Mouse (Mus musculus): ENCODE measurements around the gene Sox15. TPM values are rescaled to one million over a fixed set of nuclear protein-coding genes. Genes with fewer than 3 reads are reported as not detected.
"Not testable (repeated sequence)": the region's sequence is repeated elsewhere in the genome, so short reads cannot be mapped to it uniquely, and the experiment has no call there.

Gene Sox15
- 0.37 TPM in 1 of 2 replicates, not detected in the other for polyA plus RNA-seq (2016; fragmentation: Nextera tagmentation; extraction: Ambion mirVana)

- H3K36me3 ChIP-seq = peaks cover 97% of the 10 kb centered on the region
- peak; percentile 78 for DNase-seq (ENCODE audit: low spot score)
- H3K27ac ChIP-seq = peak within 1 kb of the TSS; percentile 66
- H3K9me3 ChIP-seq = no peaks in the 10 kb centered on the region
- H3K27me3 ChIP-seq (ENCODE audit: insufficient read depth, poor library complexity, severe bottlenecking) = no peaks in the 10 kb centered on the region
- WGBS = 23% methylated on average over 34 of the region's 34 CpGs
- H3K4me1 ChIP-seq (replicated peaks) = peaks cover 34% of the 10 kb centered on the region
- peak within 1 kb of the TSS; percentile 12; the same call in 1 of the 2 replicates for H3K4me3 ChIP-seq
Observed at GRCm38 (mm10) chr11:69655264-69656064, at the start of gene Sox15. Sox15 (plus strand) TSS chr11:69655314.

GRCm38 (mm10) chr11:69605726-69606490 is 49.2 kb upstream of the Sox15 start, which contains the start of gene Atp1b2:
Atp1b2 (minus strand) TSS chr11:69605942.
- Histone ChIP-seq H3K4me3 (peak within 1 kb of the TSS; percentile 76), H3K36me3 (no peaks in the 10 kb centered on the region), H3K27me3 (ENCODE audit: insufficient read depth, poor library complexity, severe bottlenecking) (peaks cover 32% of the 10 kb centered on the region), H3K27ac (peak within 1 kb of the TSS; percentile 86), H3K4me1 (replicated peaks) (peaks cover 37% of the 10 kb centered on the region), H3K9me3 (no peaks in the 10 kb centered on the region)
- WGBS = 3% methylated on average over 32 of the region's 32 CpGs
- DNase-seq (ENCODE audit: low spot score) = peak; percentile 75

- WGBS = 68% methylated on average over 2 of the region's 2 CpGs
- no peak for DNase-seq (ENCODE audit: low spot score)
- peak overlapping the region; percentile 71 for H3K27ac ChIP-seq
- H3K4me3 ChIP-seq = peak overlapping the region; percentile 76
- no peaks in the 10 kb centered on the region for H3K36me3 ChIP-seq
- H3K4me1 ChIP-seq (replicated peaks) = peaks cover 32% of the 10 kb centered on the region
- H3K9me3 ChIP-seq = no peaks in the 10 kb centered on the region
- H3K27me3 ChIP-seq (ENCODE audit: insufficient read depth, poor library complexity, severe bottlenecking) = peaks cover 29% of the 10 kb centered on the region
Observed at GRCm38 (mm10) chr11:69606491-69606795, 48.7 kb upstream of the Sox15 start.

DNA sequence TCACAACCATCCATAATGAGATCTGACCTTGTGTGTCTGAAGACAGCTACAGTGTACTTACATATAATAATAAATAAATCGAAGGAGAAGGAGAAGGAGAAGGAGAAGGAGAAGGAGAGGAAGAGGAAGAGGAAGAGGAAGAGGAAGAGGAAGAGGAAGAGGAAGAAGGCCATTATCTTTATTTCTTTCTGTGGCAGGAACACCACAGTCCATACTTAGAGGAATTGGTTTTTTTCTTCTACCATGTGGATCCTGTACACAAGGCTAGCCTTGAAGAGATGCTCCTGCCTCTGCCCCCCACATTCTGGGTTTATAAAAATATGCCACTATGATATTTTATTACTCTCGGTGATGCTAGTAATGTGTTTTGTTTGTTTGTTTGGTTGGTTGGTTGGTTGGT is 48.3 kb upstream of the Sox15 start:
- H3K4me1 ChIP-seq (replicated peaks) = peaks cover 28% of the 10 kb centered on the region
- no peak overlapping the region; the same call in 1 of the 2 replicates for H3K4me3 ChIP-seq
- H3K27ac ChIP-seq = no peak overlapping the region
- no peaks in the 10 kb centered on the region for H3K36me3 ChIP-seq
- H3K27me3 ChIP-seq (ENCODE audit: insufficient read depth, poor library complexity, severe bottlenecking) = peaks cover 29% of the 10 kb centered on the region
- 83% methylated on average over 2 of the region's 2 CpGs for WGBS
- no peaks in the 10 kb centered on the region for H3K9me3 ChIP-seq
- DNase-seq (ENCODE audit: low spot score) = no peak

GRCm38 (mm10) chr11:69608525-69608924 is 46.6 kb upstream of the Sox15 start:
- Histone ChIP-seq H3K27me3 (ENCODE audit: insufficient read depth, poor library complexity, severe bottlenecking) (peaks cover 20% of the 10 kb centered on the region), H3K9me3 (no peaks in the 10 kb centered on the region), H3K4me1 (replicated peaks) (peaks cover 31% of the 10 kb centered on the region), H3K36me3 (no peaks in the 10 kb centered on the region), H3K4me3 (no peak overlapping the region), H3K27ac (peak overlapping the region; percentile 24; the same call in 1 of the 2 replicates)
- no peak for DNase-seq (ENCODE audit: low spot score)
- WGBS = 96% methylated on average over 3 of the region's 3 CpGs

- 59% methylated on average over 7 of the region's 7 CpGs for WGBS
- H3K4me3 ChIP-seq = no peak overlapping the region
- no peak for DNase-seq (ENCODE audit: low spot score)
- peaks cover 26% of the 10 kb centered on the region for H3K4me1 ChIP-seq (replicated peaks)
- no peak overlapping the region for H3K27ac ChIP-seq
- no peaks in the 10 kb centered on the region for H3K9me3 ChIP-seq
- H3K36me3 ChIP-seq = no peaks in the 10 kb centered on the region
- H3K27me3 ChIP-seq (ENCODE audit: insufficient read depth, poor library complexity, severe bottlenecking) = peaks cover 11% of the 10 kb centered on the region
Observed at GRCm38 (mm10) chr11:69609416-69609815, 45.7 kb upstream of the Sox15 start.

GRCm38 (mm10) chr11:69610899-69611298 is 44.2 kb upstream of the Sox15 start:
- Histone ChIP-seq H3K27ac (no peak overlapping the region), H3K4me3 (no peak overlapping the region), H3K36me3 (no peaks in the 10 kb centered on the region), H3K9me3 (no peaks in the 10 kb centered on the region), H3K27me3 (ENCODE audit: insufficient read depth, poor library complexity, severe bottlenecking) (peaks cover 13% of the 10 kb centered on the region; the same call in 1 of the 2 replicates), H3K4me1 (replicated peaks) (peaks cover 15% of the 10 kb centered on the region)
- no peak for DNase-seq (ENCODE audit: low spot score)
- 63% methylated on average over 4 of the region's 4 CpGs for WGBS

DNA sequence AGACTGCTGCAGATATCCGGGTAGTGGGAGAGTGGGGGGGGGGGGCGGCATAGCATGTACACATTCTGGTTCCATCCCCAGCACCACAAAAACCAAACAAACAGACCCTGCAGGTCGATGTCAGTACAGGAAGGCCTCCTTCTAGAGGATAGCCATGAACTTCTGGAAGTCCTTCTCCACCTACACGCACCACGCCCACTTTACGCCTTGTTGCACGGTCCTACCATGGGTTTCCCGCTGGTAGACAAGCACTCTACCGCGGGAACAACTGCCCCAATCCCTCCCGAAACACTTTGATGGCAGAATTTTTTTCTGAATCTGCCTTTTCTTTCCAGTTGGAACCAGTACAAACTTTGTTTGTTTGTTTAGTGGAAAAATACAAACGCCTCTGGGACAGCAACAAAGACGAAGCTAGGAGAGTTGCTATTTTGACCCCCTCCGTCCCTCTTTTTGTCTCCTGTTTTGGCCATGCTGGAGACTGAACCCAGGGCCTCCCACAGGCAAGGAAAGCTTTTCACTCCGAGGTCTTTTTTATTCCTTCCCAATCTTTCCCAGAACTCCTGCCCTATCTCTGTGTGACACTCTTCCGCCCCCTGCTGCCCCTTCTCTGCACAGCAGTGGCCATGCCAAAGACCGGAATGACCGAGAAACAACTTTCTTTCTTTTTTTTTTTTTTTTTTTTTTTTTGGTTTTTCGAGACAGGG is 41.4 kb upstream of the Sox15 start:
- Histone ChIP-seq H3K4me3 (peak overlapping the region; percentile 34), H3K36me3 (no peaks in the 10 kb centered on the region), H3K27ac (peak overlapping the region; percentile 82), H3K9me3 (no peaks in the 10 kb centered on the region), H3K4me1 (replicated peaks) (peaks cover 9% of the 10 kb centered on the region), H3K27me3 (ENCODE audit: insufficient read depth, poor library complexity, severe bottlenecking) (peaks cover 17% of the 10 kb centered on the region; the same call in 1 of the 2 replicates)
- WGBS = 9% methylated on average over 19 of the region's 19 CpGs
- peak; percentile 88 for DNase-seq (ENCODE audit: low spot score)

GRCm38 (mm10) chr11:69614257-69614588 is 40.9 kb upstream of the Sox15 start:
- not testable (repeated sequence) for H3K36me3 ChIP-seq; H3K9me3 ChIP-seq; H3K27ac ChIP-seq; DNase-seq (ENCODE audit: low spot score); H3K4me1 ChIP-seq (replicated peaks)
- H3K4me3 ChIP-seq = peak overlapping the region; percentile 34
- 48% methylated on average over 11 of the region's 11 CpGs for WGBS
- H3K27me3 ChIP-seq (ENCODE audit: insufficient read depth, poor library complexity, severe bottlenecking) = peaks cover 17% of the 10 kb centered on the region; the same call in 1 of the 2 replicates

- H3K27me3 ChIP-seq (ENCODE audit: insufficient read depth, poor library complexity, severe bottlenecking) = peaks cover 17% of the 10 kb centered on the region; the same call in 1 of the 2 replicates
- 55% methylated on average over 10 of the region's 10 CpGs for WGBS
- no peak overlapping the region for H3K27ac ChIP-seq
- peaks cover 14% of the 10 kb centered on the region for H3K4me1 ChIP-seq (replicated peaks)
- no peaks in the 10 kb centered on the region for H3K9me3 ChIP-seq
- DNase-seq (ENCODE audit: low spot score) = no peak
- no peaks in the 10 kb centered on the region for H3K36me3 ChIP-seq
- H3K4me3 ChIP-seq = no peak overlapping the region
Observed at GRCm38 (mm10) chr11:69616781-69617180, 38.3 kb upstream of the Sox15 start.

- H3K4me3 ChIP-seq = no peak within 1 kb of the TSS
- whole genome bisulfite sequencing = 73% methylated on average over 5 of the region's 5 CpGs
- H3K27ac ChIP-seq = no peak within 1 kb of the TSS
- H3K9me3 ChIP-seq = no peaks in the 10 kb centered on the region
- peaks cover 24% of the 10 kb centered on the region for H3K4me1 ChIP-seq (replicated peaks)
- DNase-seq (ENCODE audit: low spot score) = no peak
- peaks cover 17% of the 10 kb centered on the region; the same call in 1 of the 2 replicates for H3K27me3 ChIP-seq (ENCODE audit: insufficient read depth, poor library complexity, severe bottlenecking)
- H3K36me3 ChIP-seq = no peaks in the 10 kb centered on the region
Observed at GRCm38 (mm10) chr11:69617805-69618204, 37.3 kb upstream of the Sox15 start, which contains the start of gene Shbg. Shbg (minus strand) TSS chr11:69617905.

DNA sequence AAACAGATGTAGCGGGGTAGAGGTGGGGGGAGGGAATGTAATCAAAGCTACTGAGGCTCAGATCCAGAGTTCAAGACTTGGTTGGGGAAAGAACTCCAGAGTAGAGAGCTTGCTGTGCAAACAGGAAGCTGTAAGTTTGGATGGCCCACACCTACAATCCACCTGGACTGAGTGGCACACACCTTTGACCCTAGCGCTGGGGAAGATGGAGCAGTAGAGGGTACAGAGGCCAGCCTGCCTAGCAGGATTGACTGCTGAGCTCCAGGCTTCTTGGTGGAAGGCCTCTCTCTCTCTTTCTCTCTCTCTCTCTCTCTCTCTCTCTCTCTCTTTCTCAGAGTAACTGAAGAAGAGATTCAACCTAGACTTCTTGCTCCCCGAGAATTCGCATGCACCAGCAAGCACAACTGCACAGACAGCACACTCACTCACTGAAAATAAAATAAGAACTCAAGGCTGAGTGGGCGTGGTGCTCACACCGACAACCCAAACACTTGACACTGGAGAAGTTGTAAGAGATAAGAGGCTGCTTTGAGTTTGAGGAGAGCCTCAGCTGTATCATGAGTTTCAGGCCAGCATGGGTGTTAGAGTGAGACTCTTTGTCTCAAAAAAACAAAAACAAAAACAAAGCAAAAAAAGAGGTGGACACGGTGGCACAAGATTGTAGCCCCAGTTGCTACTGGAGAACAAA is 34.6 kb upstream of the Sox15 start:
- Histone ChIP-seq H3K36me3 (no peaks in the 10 kb centered on the region), H3K4me3 (no peak overlapping the region), H3K9me3 (no peaks in the 10 kb centered on the region), H3K27ac (no peak overlapping the region), H3K4me1 (replicated peaks) (peaks cover 22% of the 10 kb centered on the region), H3K27me3 (ENCODE audit: insufficient read depth, poor library complexity, severe bottlenecking) (peaks cover 8% of the 10 kb centered on the region; the same call in 1 of the 2 replicates)
- 85% methylated on average over 7 of the region's 7 CpGs for WGBS
- no peak for DNase-seq (ENCODE audit: low spot score)

Data from hindbrain, embryonic 10.5 days (tissue).